Mouse (Mus musculus): ENCODE measurements at regions not wholly inside any gene's neighbourhood (a gene's known extent, or its start where the extent isn't known, plus 50 kb on each side); places are given as distances from the start of the nearest gene placed in this dataset.
"Not testable (repeated sequence)": the region's sequence is repeated elsewhere in the genome, so short reads cannot be mapped to it uniquely, and the experiment has no call there.

DNA sequence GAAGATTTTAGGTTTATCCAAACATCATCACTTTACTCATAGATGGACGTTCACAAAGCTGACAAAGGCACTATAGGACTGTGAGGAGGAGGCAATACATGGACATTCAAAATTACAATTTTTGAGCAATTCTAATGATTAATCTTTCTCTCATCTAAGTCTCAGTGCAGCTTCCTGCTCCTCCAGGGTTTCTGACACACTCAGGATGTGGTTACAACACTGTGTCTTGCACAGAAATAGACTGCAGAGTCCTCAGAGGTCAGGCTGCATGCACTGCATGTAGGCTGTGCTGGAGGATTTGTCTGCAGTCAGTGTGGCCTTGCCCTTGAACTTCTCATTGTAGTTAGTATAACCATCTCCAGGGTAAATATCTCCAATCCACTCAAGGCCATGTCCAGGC lies 257.2 kb upstream of the Zfp386 start:
- not testable (repeated sequence) for TF ChIP-seq CTCF (IDR thresholded peaks at IDR 0.05 in 2 of 3, conservative IDR thresholded peaks at IDR 0.05 in 1 of 3; ENCODE audit: control insufficient read depth in 1 of 3, insufficient read depth in 1 of 3, low read depth in 2 of 3, low read length in 3 of 3, poor library complexity in 1 of 3, severe bottlenecking in 1 of 3); JUND (IDR thresholded peaks at IDR 0.05; ENCODE audit: low read depth, low read length); POLR2A (IDR thresholded peaks at IDR 0.05; ENCODE audit: control insufficient read depth in 1 of 2, insufficient read depth in 1 of 2, low read depth in 1 of 2, low read length in 2 of 2, poor library complexity in 1 of 2); NRF1 (IDR thresholded peaks at IDR 0.05; ENCODE audit: insufficient read depth, low read depth, low read length, poor library complexity, severe bottlenecking); MAZ (IDR thresholded peaks at IDR 0.05; ENCODE audit: low read depth, low read length); CHD2 (IDR thresholded peaks at IDR 0.05; ENCODE audit: low read length); USF1 (IDR thresholded peaks at IDR 0.05; ENCODE audit: low read depth, low read length); MAFK (IDR thresholded peaks at IDR 0.05; ENCODE audit: borderline replicate concordance, low read depth, low read length); MAX (IDR thresholded peaks at IDR 0.05; ENCODE audit: low read length)

Measured in MEL (cell line).